ENCODE assay signal across 8 mouse cellular contexts in the genomic region with DNA sequence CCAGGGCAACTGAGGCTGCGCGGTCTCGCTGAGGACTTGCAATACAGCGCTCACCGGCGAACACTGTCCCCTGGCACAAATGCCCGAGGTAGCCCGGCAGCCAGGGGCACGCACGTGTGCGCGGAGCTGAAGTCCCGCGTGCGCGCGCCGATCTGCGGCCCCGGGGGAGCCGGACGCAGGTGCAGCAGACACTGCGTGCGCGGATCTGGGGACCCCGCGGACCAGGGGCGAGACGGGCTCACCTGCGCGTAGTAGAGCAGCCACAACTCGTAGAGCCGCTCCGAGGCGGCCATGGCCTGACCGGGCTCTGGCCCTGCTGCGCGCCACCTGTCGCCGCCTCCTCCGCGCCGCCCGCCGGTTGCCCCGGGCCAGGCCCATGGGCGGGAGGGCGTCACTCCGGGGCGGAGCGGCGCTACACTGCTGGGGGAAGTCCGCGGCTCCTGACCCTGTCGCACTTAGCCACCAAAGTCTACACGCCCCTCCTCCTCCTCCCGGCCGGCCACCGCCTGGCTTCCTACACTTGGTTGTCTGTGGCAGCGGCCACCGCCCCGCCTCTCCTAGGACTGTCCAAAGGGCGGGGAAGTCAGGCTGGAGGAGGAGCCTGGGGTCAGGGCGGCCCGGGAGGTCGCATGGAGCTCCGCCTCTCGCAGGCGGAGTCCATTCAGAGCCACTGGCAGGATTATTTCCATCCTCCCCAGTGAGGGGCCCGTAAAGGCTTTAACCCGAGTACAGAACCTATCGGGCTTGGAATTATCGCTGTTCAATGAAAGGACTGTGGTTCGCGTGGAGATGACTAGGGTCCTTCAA. TPM values are rescaled to one million over a fixed set of nuclear protein-coding genes. Genes with fewer than 3 reads are reported as not detected.
DNase-seq lines count a peak whose midpoint lies in the region; ATAC-seq and TF ChIP-seq lines count a peak whose summit lies in the region.

Nbeal2 (minus strand) TSS at position 507 of the 807 bp plus-strand sequence.

- 1% methylated on average over 54 of the region's 75 CpGs for WGBS in forebrain, embryonic 13.5 days
- under 1% methylated on average over 67 of the region's 75 CpGs for WGBS in heart, postnatal 0 days
- WGBS in liver, embryonic 15.5 days (ENCODE audit: insufficient replicate concordance) = under 1% methylated on average over 73 of the region's 75 CpGs
- WGBS in neural tube, embryonic 11.5 days = under 1% methylated on average over 75 of the region's 75 CpGs
- WGBS in stomach, embryonic 16.5 days = under 1% methylated on average over 74 of the region's 75 CpGs

- ATAC-seq in forebrain, embryonic 13.5 days = peak; percentile 23
- peak; percentile 86 for ATAC-seq in heart, postnatal 0 days (ENCODE audit: insufficient read depth, low read depth)
- ATAC-seq in liver, embryonic 15.5 days (ENCODE audit: insufficient read depth) = peak; percentile 84
- peak; percentile 54 for ATAC-seq in neural tube, embryonic 11.5 days (ENCODE audit: insufficient read depth, low FRiP score, low TSS enrichment)
- ATAC-seq in stomach, embryonic 16.5 days (ENCODE audit: insufficient read depth, low FRiP score) = peak; percentile 88

- peak within 1 kb of the TSS; percentile 79 for H3K9ac ChIP-seq in forebrain, embryonic 13.5 days
- peak within 1 kb of the TSS; percentile 53 for H3K9ac ChIP-seq in heart, postnatal 0 days (replicated peaks; ENCODE audit: low read depth, low read length)
- H3K9ac ChIP-seq in liver, embryonic 15.5 days = peak within 1 kb of the TSS; percentile 72
- H3K9ac ChIP-seq in neural tube, embryonic 11.5 days (ENCODE audit: low read length) = peak within 1 kb of the TSS; percentile 66
- H3K9ac ChIP-seq in stomach, embryonic 16.5 days (ENCODE audit: low read length) = peak within 1 kb of the TSS; percentile 83

- no peak for TF ChIP-seq CTCF in E14TG2a.4 (conservative IDR thresholded peaks at IDR 0.05; ENCODE audit: low read length)
- no peak for TF ChIP-seq CTCF in heart, postnatal 0 days (IDR thresholded peaks at IDR 0.05; ENCODE audit: low read depth)

- peaks cover 23% of the 10 kb centered on the region for H3K27me3 ChIP-seq in E14TG2a.4 (ENCODE audit: insufficient read depth, low read length)
- peaks cover 30% of the 10 kb centered on the region for H3K27me3 ChIP-seq in forebrain, embryonic 13.5 days
- H3K27me3 ChIP-seq in heart, postnatal 0 days (ENCODE audit: control insufficient read depth, insufficient read depth, low read length) = no peaks in the 10 kb centered on the region
- H3K27me3 ChIP-seq in liver, embryonic 15.5 days = peaks cover 43% of the 10 kb centered on the region
- H3K27me3 ChIP-seq in neural tube, embryonic 11.5 days (ENCODE audit: control insufficient read depth, insufficient read depth, low read length) = peaks cover 25% of the 10 kb centered on the region
- H3K27me3 ChIP-seq in stomach, embryonic 16.5 days (ENCODE audit: control insufficient read depth, insufficient read depth, low read length) = peaks cover 4% of the 10 kb centered on the region; the same call in 1 of the 2 replicates

- H3K4me2 ChIP-seq in forebrain, embryonic 13.5 days = peak within 1 kb of the TSS; percentile 99
- H3K4me2 ChIP-seq in heart, postnatal 0 days (ENCODE audit: low read depth, low read length) = peak within 1 kb of the TSS; percentile 80
- H3K4me2 ChIP-seq in liver, embryonic 15.5 days = peak within 1 kb of the TSS; percentile 99
- H3K4me2 ChIP-seq in neural tube, embryonic 11.5 days (ENCODE audit: low read depth) = peak within 1 kb of the TSS; percentile 99
- H3K4me2 ChIP-seq in stomach, embryonic 16.5 days (ENCODE audit: low read depth, low read length) = peak within 1 kb of the TSS; percentile 88

- H3K36me3 ChIP-seq in E14TG2a.4 (ENCODE audit: insufficient read depth, low read length) = peaks cover 4% of the 10 kb centered on the region; the same call in 1 of the 2 replicates
- no peaks in the 10 kb centered on the region for H3K36me3 ChIP-seq in forebrain, embryonic 13.5 days (ENCODE audit: poor library complexity, severe bottlenecking)
- H3K36me3 ChIP-seq in heart, postnatal 0 days (replicated peaks; ENCODE audit: control insufficient read depth, insufficient read depth, low read length) = no peaks in the 10 kb centered on the region
- no peaks in the 10 kb centered on the region for H3K36me3 ChIP-seq in liver, embryonic 15.5 days (replicated peaks)
- no peaks in the 10 kb centered on the region for H3K36me3 ChIP-seq in neural tube, embryonic 11.5 days (ENCODE audit: control insufficient read depth, insufficient read depth, low read length)
- H3K36me3 ChIP-seq in stomach, embryonic 16.5 days (ENCODE audit: control insufficient read depth, insufficient read depth, low read length) = no peaks in the 10 kb centered on the region

- peak; percentile 88 for DNase-seq in c-Kit-positive CD71-positive TER-119-positive erythroid progenitor cells, embryonic 14.5 days (ENCODE audit: low spot score)
- peak; percentile 94 for DNase-seq in heart, postnatal 0 days (ENCODE audit: low spot score)
- DNase-seq in kidney, postnatal 4 days = peak; percentile 94 to 97
- DNase-seq in neural tube, embryonic 11.5 days (ENCODE audit: low spot score) = peak; percentile 85

- H3K27ac ChIP-seq in forebrain, embryonic 13.5 days = no peak within 1 kb of the TSS
- H3K27ac ChIP-seq in heart, postnatal 0 days (ENCODE audit: low read depth) = peak within 1 kb of the TSS; percentile 49
- peak within 1 kb of the TSS; percentile 68 for H3K27ac ChIP-seq in liver, embryonic 15.5 days (replicated peaks)
- H3K27ac ChIP-seq in neural tube, embryonic 11.5 days (ENCODE audit: low read depth, low read length) = no peak within 1 kb of the TSS
- H3K27ac ChIP-seq in stomach, embryonic 16.5 days (ENCODE audit: low read length) = peak within 1 kb of the TSS; percentile 88

- H3K4me1 ChIP-seq in E14TG2a.4 (replicated peaks; ENCODE audit: low read depth, low read length) = peaks cover 56% of the 10 kb centered on the region
- peaks cover 75% of the 10 kb centered on the region for H3K4me1 ChIP-seq in forebrain, embryonic 13.5 days
- peaks cover 17% of the 10 kb centered on the region for H3K4me1 ChIP-seq in heart, postnatal 0 days (ENCODE audit: control insufficient read depth, insufficient read depth)
- peaks cover 61% of the 10 kb centered on the region for H3K4me1 ChIP-seq in liver, embryonic 15.5 days (replicated peaks)
- peaks cover 33% of the 10 kb centered on the region for H3K4me1 ChIP-seq in neural tube, embryonic 11.5 days (ENCODE audit: control insufficient read depth, insufficient read depth, low read length)
- peaks cover 26% of the 10 kb centered on the region for H3K4me1 ChIP-seq in stomach, embryonic 16.5 days (ENCODE audit: control insufficient read depth, insufficient read depth, low read length)

- H3K9me3 ChIP-seq in E14TG2a.4 (ENCODE audit: low read length) = peaks cover 6% of the 10 kb centered on the region
- H3K9me3 ChIP-seq in forebrain, embryonic 13.5 days (replicated peaks) = no peaks in the 10 kb centered on the region
- no peaks in the 10 kb centered on the region for H3K9me3 ChIP-seq in heart, postnatal 0 days (replicated peaks; ENCODE audit: control insufficient read depth, low read length)
- H3K9me3 ChIP-seq in liver, embryonic 15.5 days (replicated peaks) = no peaks in the 10 kb centered on the region
- H3K9me3 ChIP-seq in neural tube, embryonic 11.5 days (ENCODE audit: control insufficient read depth, low read length) = no peaks in the 10 kb centered on the region
- H3K9me3 ChIP-seq in stomach, embryonic 16.5 days (replicated peaks; ENCODE audit: control insufficient read depth, low read length) = no peaks in the 10 kb centered on the region

- peak within 1 kb of the TSS; percentile 90 for H3K4me3 ChIP-seq in E14TG2a.4 (replicated peaks; ENCODE audit: low read length)
- peak within 1 kb of the TSS; percentile 67 for H3K4me3 ChIP-seq in forebrain, embryonic 13.5 days
- peak within 1 kb of the TSS; percentile 57 for H3K4me3 ChIP-seq in heart, postnatal 0 days (ENCODE audit: low read depth, low read length)
- peak within 1 kb of the TSS; percentile 73 for H3K4me3 ChIP-seq in liver, embryonic 15.5 days (replicated peaks)
- H3K4me3 ChIP-seq in neural tube, embryonic 11.5 days (ENCODE audit: low read depth, low read length) = peak within 1 kb of the TSS; percentile 68
- peak within 1 kb of the TSS; percentile 70 for H3K4me3 ChIP-seq in stomach, embryonic 16.5 days (replicated peaks; ENCODE audit: low read length)

- TF ChIP-seq EP300 in heart, postnatal 0 days (IDR thresholded peaks at IDR 0.05; ENCODE audit: low read depth) = no peak

RNA-seq across cellular contexts. Expression of gene Nbeal2, which starts in this region (rescaled TPM):
- polyA plus RNA-seq in forebrain, embryonic 13.5 days (2015; fragmentation: Nextera tagmentation; extraction: Ambion mirVana) = 2.1 and 2.2 TPM in 2 replicates
- 11.5 and 12.9 TPM in 2 replicates for total RNA-seq in heart, postnatal 0 days (2014; rRNA removed; ENCODE audit: low replicate concordance)
- polyA plus RNA-seq in heart, postnatal 0 days (2015; fragmentation: Nextera tagmentation; extraction: Ambion mirVana) = 1.2 and 1.6 TPM in 2 replicates
- 1.8 and 2.4 TPM in 2 replicates for polyA plus RNA-seq in liver, embryonic 15.5 days (2015; fragmentation: Nextera tagmentation; extraction: Ambion mirVana)
- polyA plus RNA-seq in neural tube, embryonic 11.5 days (2014; fragmentation: Nextera tagmentation; extraction: Ambion mirVana) = 0.87 and 1.1 TPM in 2 replicates
- 10.9 and 12.1 TPM in 2 replicates for polyA plus RNA-seq in stomach, embryonic 16.5 days (2015; fragmentation: Nextera tagmentation; extraction: Ambion mirVana)

Comparison
In these comparisons a context has a peak if more than half of its experiments do, and no peak if none do; other contexts are left out.
1. ATAC-seq: peak in every context shown above with its lines; median percentile 88 in stomach, embryonic 16.5 days; 86 in heart, postnatal 0 days; 84 in liver, embryonic 15.5 days; 54 in neural tube, embryonic 11.5 days; 23 in forebrain, embryonic 13.5 days.
2. H3K27ac ChIP-seq: peak in heart, postnatal 0 days (single experiment), liver, embryonic 15.5 days (single experiment) and stomach, embryonic 16.5 days (single experiment); none in forebrain, embryonic 13.5 days (single experiment) and neural tube, embryonic 11.5 days (single experiment).
3. Peak in every context shown above with its lines, with median percentiles within 50 percentile points of each other: H3K4me3 ChIP-seq, DNase-seq, H3K4me2 ChIP-seq and H3K9ac ChIP-seq.